Mouse (Mus musculus): ENCODE measurements around the gene Dnajc13.

GRCm38 (mm10) chr9:104130141-104130755 is 132.5 kb downstream of the Dnajc13 start:
- no peak for TF ChIP-seq POLR2A (IDR thresholded peaks at IDR 0.05; ENCODE audit: borderline replicate concordance, extremely low read depth, insufficient read depth, insufficient read length, poor library complexity, severe bottlenecking)
- no peak for TF ChIP-seq CTCF (IDR thresholded peaks at IDR 0.05; ENCODE audit: borderline replicate concordance, extremely low read depth, insufficient read depth, insufficient read length)

Data from brain, embryonic 14.5 days (tissue).